Mouse (Mus musculus) liver, postnatal 0 days (tissue): ENCODE results near the gene Sst.

Experiments
- CTCF ChIP-seq: sonication (generic); IDR thresholded peaks from 2 replicates; pipeline ENCODE4 v1.5.1; 2016; ENCODE audit warnings: antibody characterized with exemption, low read depth
- EP300 ChIP-seq: IDR thresholded peaks from 2 replicates; pipeline ENCODE4 v1.6.1; 2016; ENCODE audit warnings: antibody characterized with exemption, low read depth, mild to moderate bottlenecking

GRCm38 (mm10) chr16:23898840-23899239, 8.1 kb upstream of the Sst start:
- TF ChIP-seq CTCF (peak; percentile 81), EP300 (no peak)
